Comparison of ENCODE assay signal across 22 mouse cellular contexts in the genomic region with DNA sequence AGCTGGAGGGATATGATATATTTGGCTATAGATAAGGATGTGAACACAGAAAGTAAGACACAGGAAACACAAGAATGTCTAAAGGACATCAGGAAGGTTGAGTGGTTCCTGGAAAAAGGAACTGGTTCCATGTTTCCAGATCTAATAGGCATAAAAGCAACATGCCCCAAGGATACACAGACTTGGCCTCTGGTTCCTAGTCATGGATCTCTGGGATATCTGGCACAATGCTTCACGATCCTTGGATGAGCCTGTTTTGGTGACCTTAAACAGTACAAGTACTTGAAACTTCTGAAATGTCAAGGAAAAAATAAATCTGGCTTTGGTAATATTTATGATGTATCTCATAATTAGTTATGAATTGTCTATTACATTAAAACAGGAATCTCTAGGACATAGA. TPM values are rescaled to one million over a fixed set of nuclear protein-coding genes. Genes with fewer than 3 reads are reported as not detected.
DNase-seq lines count a peak whose midpoint lies in the region.
"Had no signal": no experiment of that assay in that cellular context is flagged by ENCODE, and none has a peak within 500 bp of the region (broad histone marks: within the 10 kb centered on the region; RNA-seq: fewer than 3 reads in every experiment).

No protein-coding gene starts in this region.

- peak; percentile 50 for DNase-seq in adrenal gland, adult 2 months
- no peak for DNase-seq in adrenal gland, postnatal 25 days
- DNase-seq in adrenal gland, postnatal 10 days: peak; percentile 26
- peak; percentile 44 for DNase-seq in adrenal gland, postnatal 14 days
- no peak for DNase-seq in ovary, adult 18-20 months (ENCODE audit: low spot score)
- no peak for DNase-seq in spleen, postnatal 10 days (ENCODE audit: low spot score in 2 of 2)
- DNase-seq: cerebellum, adult 11-12 months; cerebellum, adult 2 months; cerebellum, adult 9-10 months; cerebellum, postnatal 10 days; cerebellum, postnatal 25 days; forebrain, postnatal 0 days had no signal

RNA-seq across cellular contexts. Expression of gene Olfr985, which starts 0.6 kb away (rescaled TPM):
- not detected for total RNA-seq in adrenal gland, adult 2 months (2021)
- not detected in 2 replicates for polyA plus RNA-seq in adrenal gland, adult 2 months (2012; rRNA removed)
- total RNA-seq in adrenal gland, postnatal 25 days (2021): not detected in 2 replicates
- total RNA-seq in adrenal gland, postnatal 10 days (2021): not detected
- total RNA-seq in adrenal gland, postnatal 14 days (2021): not detected in 2 replicates
- total RNA-seq: forebrain, postnatal 0 days; MEL had no signal
- polyA plus RNA-seq: C2C12; cerebellum, adult 2 months; cortical plate, adult 2 months; embryonic facial prominence, embryonic 10.5 days; embryonic facial prominence, embryonic 12.5 days; embryonic facial prominence, embryonic 14.5 days; forebrain, embryonic 11.5 days; forebrain, embryonic 13.5 days; forebrain, embryonic 15.5 days; forebrain, postnatal 0 days had no signal

RNA-seq across cellular contexts. Expression of gene Olfr984, which starts 16.6 kb away (rescaled TPM):
- not detected for total RNA-seq in adrenal gland, adult 2 months (2021)
- not detected in 2 replicates for polyA plus RNA-seq in adrenal gland, adult 2 months (2012; rRNA removed)
- total RNA-seq in adrenal gland, postnatal 25 days (2021): not detected in 2 replicates
- total RNA-seq in adrenal gland, postnatal 10 days (2021): not detected
- not detected in 2 replicates for total RNA-seq in adrenal gland, postnatal 14 days (2021)
- total RNA-seq: forebrain, postnatal 0 days; MEL had no signal
- polyA plus RNA-seq: C2C12; cerebellum, adult 2 months; cortical plate, adult 2 months; embryonic facial prominence, embryonic 10.5 days; embryonic facial prominence, embryonic 12.5 days; embryonic facial prominence, embryonic 14.5 days; forebrain, embryonic 11.5 days; forebrain, embryonic 13.5 days; forebrain, embryonic 15.5 days; forebrain, postnatal 0 days had no signal

RNA-seq across cellular contexts. Expression of gene Tmem225, which starts 17.4 kb away (rescaled TPM):
- not detected for total RNA-seq in adrenal gland, adult 2 months (2021)
- not detected in 2 replicates for polyA plus RNA-seq in adrenal gland, adult 2 months (2012; rRNA removed)
- not detected in 2 replicates for total RNA-seq in adrenal gland, postnatal 25 days (2021)
- not detected for total RNA-seq in adrenal gland, postnatal 10 days (2021)
- not detected in 2 replicates for total RNA-seq in adrenal gland, postnatal 14 days (2021)
- total RNA-seq: ES-E14; forebrain, postnatal 0 days; MEL had no signal
- polyA plus RNA-seq: C2C12; cerebellum, adult 2 months; cortical plate, adult 2 months; embryonic facial prominence, embryonic 10.5 days; embryonic facial prominence, embryonic 12.5 days; embryonic facial prominence, embryonic 14.5 days; forebrain, embryonic 11.5 days; forebrain, embryonic 13.5 days; forebrain, embryonic 15.5 days; forebrain, postnatal 0 days had no signal

RNA-seq across cellular contexts. Expression of gene Olfr983, which starts 37.2 kb away (rescaled TPM):
- total RNA-seq in adrenal gland, adult 2 months (2021): not detected
- polyA plus RNA-seq in adrenal gland, adult 2 months (2012; rRNA removed): not detected in 2 replicates
- total RNA-seq in adrenal gland, postnatal 25 days (2021): not detected in 2 replicates
- total RNA-seq in adrenal gland, postnatal 10 days (2021): not detected
- total RNA-seq in adrenal gland, postnatal 14 days (2021): not detected in 2 replicates
- total RNA-seq: forebrain, postnatal 0 days; MEL had no signal
- polyA plus RNA-seq: C2C12; cerebellum, adult 2 months; cortical plate, adult 2 months; embryonic facial prominence, embryonic 10.5 days; embryonic facial prominence, embryonic 12.5 days; forebrain, embryonic 11.5 days; forebrain, embryonic 13.5 days; forebrain, embryonic 15.5 days; forebrain, postnatal 0 days had no signal

RNA-seq across cellular contexts. Expression of gene Olfr986, which starts 50.2 kb away (rescaled TPM):
- not detected for total RNA-seq in adrenal gland, adult 2 months (2021)
- not detected in 2 replicates for polyA plus RNA-seq in adrenal gland, adult 2 months (2012; rRNA removed)
- total RNA-seq in adrenal gland, postnatal 25 days (2021): not detected in 2 replicates
- not detected for total RNA-seq in adrenal gland, postnatal 10 days (2021)
- not detected in 2 replicates for total RNA-seq in adrenal gland, postnatal 14 days (2021)
- total RNA-seq: forebrain, postnatal 0 days; MEL had no signal
- polyA plus RNA-seq: C2C12; cerebellum, adult 2 months; cortical plate, adult 2 months; embryonic facial prominence, embryonic 10.5 days; embryonic facial prominence, embryonic 14.5 days; forebrain, embryonic 11.5 days; forebrain, embryonic 13.5 days; forebrain, embryonic 15.5 days; forebrain, postnatal 0 days had no signal

Comparison
In these comparisons a context has a peak if more than half of its experiments do, and no peak if none do; other contexts are left out.
1. DNase-seq: peak in adrenal gland, adult 2 months (single experiment), adrenal gland, postnatal 10 days (single experiment) and adrenal gland, postnatal 14 days (single experiment); none in adrenal gland, postnatal 25 days (single experiment), ovary, adult 18-20 months (single experiment) and spleen, postnatal 10 days (0 of 2).